Mouse (Mus musculus) heart, adult 2 months (tissue): ENCODE measurements around the gene Lgals9.

Source experiments
- CTCF ChIP-seq: fragments of 200-600 bp; IDR thresholded peaks from 2 replicates; pipeline ENCODE4 v1.8.1; 2022; ENCODE audit warnings: antibody characterized with exemption, mild to moderate bottlenecking, moderate library complexity
- EP300 ChIP-seq: fragments of 200-500 bp; IDR thresholded peaks from 2 replicates; pipeline ENCODE4 v1.6.1; 2011; ENCODE audit warnings: low read depth, low read length, control low read depth; ENCODE audit not compliant: insufficient read depth
- POLR2A ChIP-seq: fragments of 200-500 bp; IDR thresholded peaks from 2 replicates; pipeline ENCODE4 v1.6.1; 2011; ENCODE audit warnings: mild to moderate bottlenecking, low read depth, low read length, control low read depth; ENCODE audit not compliant: insufficient read depth

- TF ChIP-seq POLR2A (no peak), EP300 (no peak), CTCF (no peak)
These were observed 29.1 kb upstream of the Lgals9 start for GRCm38 (mm10) chr11:79013806-79014205.
